Mouse (Mus musculus) myocyte (in vitro differentiated cells): ENCODE measurements around the gene H2-DMa.
"Not testable (repeated sequence)": the region's sequence is repeated elsewhere in the genome, so short reads cannot be mapped to it uniquely, and the experiment has no call there.

Experiments used
- E2F4 ChIP-seq: IDR thresholded peaks from one replicate; pipeline ENCODE4 v1.6.1; 2011; ENCODE audit warnings: mild to moderate bottlenecking, control low read depth, moderate library complexity; ENCODE audit not compliant: insufficient read depth
- MAX ChIP-seq: IDR thresholded peaks from one replicate; pipeline ENCODE4 v1.6.1; 2011; ENCODE audit warnings: low read depth, mild to moderate bottlenecking, control low read depth
- MYOD1 ChIP-seq, 3 experiments: IDR thresholded peaks; one replicate each; pipeline ENCODE4 v1.6.1; 2011; ENCODE audit warnings: control low read depth in 2 of 3, low read depth in 2 of 3, mild to moderate bottlenecking in 2 of 3, moderate library complexity in 1 of 3; ENCODE audit not compliant: insufficient read length in 2 of 3, control insufficient read depth in 1 of 3
- POLR2A ChIP-seq: IDR thresholded peaks from one replicate; pipeline ENCODE4 v1.6.1; 2011; ENCODE audit warnings: low read depth, mild to moderate bottlenecking, control low read depth, moderate library complexity; ENCODE audit not compliant: insufficient read length
- POLR2AphosphoS2 ChIP-seq: IDR thresholded peaks from one replicate; pipeline ENCODE4 v1.6.1; 2011; ENCODE audit warnings: low read depth, control low read depth; ENCODE audit not compliant: insufficient read length
- REST ChIP-seq: IDR thresholded peaks from one replicate; pipeline ENCODE4 v1.6.1; 2011; ENCODE audit warnings: mild to moderate bottlenecking, control low read depth, moderate library complexity; ENCODE audit not compliant: insufficient read depth, insufficient read length
- SRF ChIP-seq: IDR thresholded peaks from one replicate; pipeline ENCODE4 v1.6.1; 2011; ENCODE audit warnings: low read depth; ENCODE audit not compliant: control insufficient read depth, insufficient read length
- USF1 ChIP-seq: IDR thresholded peaks from one replicate; pipeline ENCODE4 v1.6.1; 2011; ENCODE audit warnings: low read depth, mild to moderate bottlenecking, control low read depth, moderate library complexity

GRCm38 (mm10) chr17:34144221-34144620 lies 24.9 kb downstream of the H2-DMa start:
- TF ChIP-seq POLR2A; USF1; SRF; REST; E2F4; MAX; POLR2AphosphoS2; MYOD1 (IDR thresholded peaks at IDR 0.05; ENCODE audit: control insufficient read depth in 1 of 3, insufficient read length in 2 of 3, low read depth in 2 of 3): not testable (repeated sequence)
